Mouse (Mus musculus) C3H10T1/2 (cell line): ENCODE measurements around the gene Selenoi. TPM values are rescaled to one million over a fixed set of nuclear protein-coding genes. Genes with fewer than 3 reads are reported as not detected.

Experiments used
- polyA plus RNA-seq, 2 experiments: library from polyadenylated mRNA; unstranded; fragments of >200 nt; fragmentation: generic; extraction: Trizol; gene quantifications; one replicate each; pipeline ENCODE4 v1.2.1; 2012; ENCODE audit warnings: missing spikeins in 2 of 2

Selenoi gene
- 1 to 10 TPM; 2.1 to 5.2 TPM for polyA plus RNA-seq

DNA sequence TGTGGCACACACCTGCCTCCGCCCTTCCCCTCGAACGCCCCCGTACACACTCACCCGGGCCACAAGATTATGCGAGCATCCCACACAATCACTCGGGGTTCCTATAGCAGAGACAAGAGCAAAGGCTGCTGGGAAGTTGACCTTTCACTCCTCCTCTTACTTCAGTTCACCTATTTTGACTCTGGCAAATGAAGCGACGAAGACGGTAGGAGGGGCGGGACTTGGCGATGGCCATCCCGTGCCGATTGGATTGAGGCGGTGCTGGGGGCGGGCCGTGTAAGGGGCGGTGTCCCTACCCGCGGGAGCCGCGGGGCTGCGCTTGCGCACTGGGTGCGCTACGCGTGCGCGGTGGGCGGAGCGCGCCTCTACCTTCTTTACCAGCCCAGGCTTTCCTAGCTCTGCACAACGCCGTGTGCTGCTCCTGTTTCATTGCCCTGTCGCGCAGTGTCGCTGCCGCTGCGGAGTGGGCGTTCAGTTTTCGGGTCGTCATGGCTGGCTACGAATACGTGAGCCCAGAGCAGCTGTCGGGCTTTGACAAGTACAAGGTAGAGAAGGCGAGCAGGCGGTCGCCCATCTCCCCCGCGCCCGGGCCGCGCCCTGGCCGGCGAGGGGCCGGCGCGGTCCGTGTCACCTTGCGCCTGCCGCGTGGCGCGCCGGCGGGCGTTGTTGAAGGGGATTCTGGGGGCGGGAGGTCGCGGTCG is at the start of gene Selenoi:
Gene Selenoi (plus strand): TSS at position 311 of the 701 bp plus-strand sequence.

DNA sequence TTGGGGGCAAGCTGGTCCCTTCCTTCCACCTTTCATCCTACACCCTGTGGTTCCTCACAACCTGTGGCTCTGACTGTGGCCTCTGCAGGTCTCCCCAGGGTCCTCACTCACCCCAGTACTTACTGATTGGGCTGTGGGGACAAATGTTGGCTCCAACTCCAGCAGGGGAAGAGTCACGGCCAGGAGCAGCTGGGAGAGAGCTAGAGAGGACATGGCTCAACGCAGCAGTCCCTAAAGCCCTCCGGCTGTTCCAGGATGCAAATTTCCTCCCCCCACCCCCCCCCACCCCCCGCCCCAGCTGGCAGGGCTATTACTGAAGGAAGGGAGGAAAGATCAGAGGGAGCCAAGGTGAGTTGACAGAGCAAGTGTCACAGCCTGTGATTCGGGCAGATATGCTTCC is 26.9 kb upstream of the Selenoi start, which contains the start of gene Adgrf3:
Gene Adgrf3 (minus strand): TSS at position 230 of the 400 bp plus-strand sequence.

GRCm38 (mm10) chr5:30281291-30281732 is 48.9 kb downstream of the Selenoi start, which contains the start of gene Drc1:
TSS of gene Drc1 (plus strand) at chr5:30281388.

Other genes starting within 250 kb of the Selenoi start
- under 1 TPM in 1 of 2 experiments, not detected in 1; 0.02 TPM for gene Il6, start 219.5 kb upstream of the Selenoi start, polyA plus RNA-seq
- 10 to 100 TPM; 57.6 to 59.0 TPM for gene Tyms, start 159.0 kb upstream of the Selenoi start, polyA plus RNA-seq
- gene Garem2, start 127.4 kb upstream of the Selenoi start, polyA plus RNA-seq = under 1 TPM; 0.18 to 0.28 TPM
- under 1 TPM; 0.11 to 0.14 TPM for gene 3110082J24Rik, start 126.5 kb upstream of the Selenoi start, polyA plus RNA-seq
- gene Hadha, start 77.4 kb upstream of the Selenoi start, polyA plus RNA-seq = 100 to 1,000 TPM in 1 of 2 experiments, 10 to 100 TPM in 1; 44.5 to 150 TPM
- gene Hadhb, start 77.3 kb upstream of the Selenoi start, polyA plus RNA-seq = 10 to 100 TPM; 13.6 to 45.2 TPM
- gene Adgrf3, start 26.9 kb upstream of the Selenoi start, polyA plus RNA-seq = under 1 TPM in 1 of 2 experiments, not detected in 1; 0.08 TPM
- gene Drc1, start 48.8 kb downstream of the Selenoi start, polyA plus RNA-seq = under 1 TPM; 0.02 to 0.04 TPM
- gene Otof, start 229.4 kb downstream of the Selenoi start, polyA plus RNA-seq = not detected
- not detected for gene 1700001C02Rik, start 233.5 kb downstream of the Selenoi start, polyA plus RNA-seq